Mouse (Mus musculus): ENCODE results near the gene Tbk1.

Gene Tbk1

GRCm38 (mm10) chr10:121504973-121505911 lies 81.3 kb downstream of the Tbk1 start:
- in situ Hi-C loops (cut with MboI; ENCODE audit: low sequenced_read_pairs): no loop called here

GRCm38 (mm10) chr10:121501160-121501559 lies 85.4 kb downstream of the Tbk1 start:
- in situ Hi-C loops (cut with MboI; ENCODE audit: low sequenced_read_pairs): no loop called here

- in situ Hi-C loops (cut with MboI; ENCODE audit: low sequenced_read_pairs): no loop called here
Measured at GRCm38 (mm10) chr10:121500034-121500433, 86.6 kb downstream of the Tbk1 start.

GRCm38 (mm10) chr10:121499063-121499462 lies 87.5 kb downstream of the Tbk1 start:
- in situ Hi-C loops (cut with MboI; ENCODE audit: low sequenced_read_pairs): no loop called here

GRCm38 (mm10) chr10:121498481-121498904 lies 88.1 kb downstream of the Tbk1 start:
- in situ Hi-C loops (cut with MboI; ENCODE audit: low sequenced_read_pairs): no loop called here

- in situ Hi-C loops (cut with MboI; ENCODE audit: low sequenced_read_pairs): no loop called here
Measured at GRCm38 (mm10) chr10:121497968-121498367, 88.6 kb downstream of the Tbk1 start.

- in situ Hi-C loops (cut with MboI; ENCODE audit: low sequenced_read_pairs): no loop called here
Measured at GRCm38 (mm10) chr10:121496616-121497015, 90.0 kb downstream of the Tbk1 start.

Measured in CH12F3 (cell line).